Mouse (Mus musculus) CH12.LX (cell line): ENCODE data around the gene Gm45808. TPM values are rescaled to one million over a fixed set of nuclear protein-coding genes. Genes with fewer than 3 reads are reported as not detected.
"Not testable (repeated sequence)": the region's sequence is repeated elsewhere in the genome, so short reads cannot be mapped to it uniquely, and the experiment has no call there.

Experiments
- DNase-seq: peaks from one replicate; pipeline ENCODE4 v3.0.0-alpha.2; 2013; ENCODE audit errors: extremely low read depth
- H3K27ac ChIP-seq: 2 replicates; pipeline ENCODE4 v1.5.1; 2012; ENCODE audit warnings: low read depth, mild to moderate bottlenecking, control low read depth, moderate library complexity; ENCODE audit not compliant: insufficient read depth
- H3K27me3 ChIP-seq: replicated peaks from 2 replicates; pipeline ENCODE3; 2012; ENCODE audit warnings: inconsistent platforms
- H3K36me3 ChIP-seq, 2 experiments: replicated peaks in 1 of 2; 2 replicates each; pipeline versions ENCODE3 to v1.6.1; 2012; ENCODE audit warnings: inconsistent platforms in 1 of 2, low read length in 1 of 2, mild to moderate bottlenecking in 1 of 2, mixed read lengths in 1 of 2, moderate library complexity in 1 of 2; ENCODE audit not compliant: control insufficient read depth in 1 of 2, insufficient read depth in 1 of 2
- H3K4me1 ChIP-seq, 2 experiments: 2 replicates each; pipeline ENCODE4 v1.6.1; 2012; ENCODE audit warnings: inconsistent platforms in 1 of 2, moderate library complexity in 1 of 2; ENCODE audit not compliant: insufficient read depth in 2 of 2, control insufficient read depth in 1 of 2
- H3K4me2 ChIP-seq: 2 replicates; pipeline ENCODE4 v1.6.1; 2012; ENCODE audit warnings: low read depth, mild to moderate bottlenecking, control low read depth; ENCODE audit not compliant: poor library complexity, insufficient read depth, severe bottlenecking
- H3K4me3 ChIP-seq, 3 experiments: fragments of 150-350 bp in 1 of 3; sonication (generic) in 1 of 3; replicated peaks in 1 of 3; 2 replicates each; pipeline versions ENCODE3 to v1.5.1; 2011 to 2012; ENCODE audit warnings: low read depth in 2 of 3, low read length in 2 of 3, mild to moderate bottlenecking in 2 of 3, moderate library complexity in 2 of 3, control low read depth in 1 of 3, improper control_type of control experiment in 1 of 3, inconsistent platforms in 1 of 3, mixed read lengths in 1 of 3; ENCODE audit not compliant: poor library complexity in 1 of 3
- H3K79me2 ChIP-seq: replicated peaks from 2 replicates; pipeline ENCODE4 v1.6.1; 2012; ENCODE audit warnings: mild to moderate bottlenecking, moderate library complexity; ENCODE audit not compliant: control insufficient read depth, poor library complexity, insufficient read depth, severe bottlenecking; ENCODE audit errors: extremely low read depth
- H3K9ac ChIP-seq: 2 replicates; pipeline ENCODE4 v1.6.1; 2012; ENCODE audit warnings: low read depth, mild to moderate bottlenecking, control low read depth, moderate library complexity; ENCODE audit not compliant: insufficient read depth
- H3K9me3 ChIP-seq: replicated peaks from 2 replicates; pipeline ENCODE3; 2012; ENCODE audit warnings: low read length, inconsistent platforms, mixed read lengths
- CTCF ChIP-seq, 2 experiments: IDR thresholded peaks in 1 of 2; conservative IDR thresholded peaks in 1 of 2; 2 replicates each; pipeline ENCODE4 v1.5.1; 2011 to 2012; ENCODE audit warnings: low read depth in 2 of 2, low read length in 2 of 2, improper control_type of control experiment in 1 of 2, inconsistent platforms in 1 of 2, mild to moderate bottlenecking in 1 of 2, moderate library complexity in 1 of 2
- ELF1 ChIP-seq: IDR thresholded peaks from 2 replicates; pipeline ENCODE4 v1.6.1; 2014; ENCODE audit warnings: low read depth, mild to moderate bottlenecking, inconsistent platforms, low read length, improper control_type of control experiment
- EP300 ChIP-seq: IDR thresholded peaks from 2 replicates; pipeline ENCODE4 v1.6.1; 2011; ENCODE audit warnings: low read length, improper control_type of control experiment
- GABPA ChIP-seq: IDR thresholded peaks from 2 replicates; pipeline ENCODE4 v1.6.1; 2012; ENCODE audit warnings: low read depth, low read length, improper control_type of control experiment, inconsistent platforms; ENCODE audit not compliant: insufficient replicate concordance
- HCFC1 ChIP-seq: IDR thresholded peaks from 2 replicates; pipeline ENCODE4 v1.6.1; 2012; ENCODE audit warnings: low read depth, mild to moderate bottlenecking, inconsistent platforms, low read length, improper control_type of control experiment
- IRF4 ChIP-seq: IDR thresholded peaks from 2 replicates; pipeline ENCODE4 v1.6.1; 2014; ENCODE audit warnings: low read depth, mild to moderate bottlenecking, inconsistent platforms, low read length, improper control_type of control experiment
- KAT2A ChIP-seq: IDR thresholded peaks from 2 replicates; pipeline ENCODE4 v1.6.1; 2012; ENCODE audit warnings: low read length, improper control_type of control experiment, inconsistent platforms; ENCODE audit not compliant: insufficient replicate concordance
- MAX ChIP-seq: IDR thresholded peaks from 2 replicates; pipeline ENCODE4 v1.6.1; 2011; ENCODE audit warnings: low read length, improper control_type of control experiment
- NRF1 ChIP-seq: IDR thresholded peaks from 2 replicates; pipeline ENCODE4 v1.6.1; 2014; ENCODE audit warnings: low read depth, mild to moderate bottlenecking, inconsistent platforms, low read length, improper control_type of control experiment, moderate library complexity
- RAD21 ChIP-seq: IDR thresholded peaks from 2 replicates; pipeline ENCODE4 v1.6.1; 2011; ENCODE audit warnings: low read depth, mild to moderate bottlenecking, low read length, improper control_type of control experiment, moderate library complexity
- RCOR1 ChIP-seq: conservative IDR thresholded peaks from 2 replicates; pipeline ENCODE4 v1.6.1; 2012; ENCODE audit warnings: low read depth, mild to moderate bottlenecking, inconsistent platforms, low read length, improper control_type of control experiment
- ZMIZ1 ChIP-seq: IDR thresholded peaks from 2 replicates; pipeline ENCODE4 v1.6.1; 2012; ENCODE audit warnings: low read depth, mild to moderate bottlenecking, inconsistent platforms, low read length, improper control_type of control experiment
- dilution Hi-C: fragments of 300-500 bp; cut with MboI; formaldehyde crosslinking; loops from 2 replicates; pipeline ENCODE4 v1.14.3; 2020; ENCODE audit warnings: low sequenced_read_pairs; ENCODE audit not compliant: extremely low pct_unique_long_range_greater_than_20kb, extremely low pct_ligation_motif_present
- in situ Hi-C: fragments of 300-500 bp; cut with MboI; formaldehyde crosslinking; loops from 3 replicates; pipeline ENCODE4 v1.14.3; 2019; ENCODE audit warnings: low sequenced_read_pairs, low pct_ligation_motif_present, low pct_unique_long_range_greater_than_20kb, mixed read lengths
- polyA plus RNA-seq: library from polyadenylated mRNA; unstranded; fragments of >175 nt; gene quantifications from 2 replicates; pipeline ENCODE4 v1.2.1, GENCODE M21; 2012; ENCODE audit warnings: low read depth; ENCODE audit not compliant: insufficient read length
- total RNA-seq, 2 experiments: library from RNA; depleted of rRNA; stranded (reverse); fragments of 300-350 nt in 1 of 2; fragments of >200 nt in 1 of 2; gene quantifications; 2 replicates each; pipeline ENCODE4 v1.2.3; 2012 to 2014

The Gm45808 gene
- total and polyA plus RNA-seq, 3 experiments, result 0.85 to 5.0 TPM; not detected in 1

DNA sequence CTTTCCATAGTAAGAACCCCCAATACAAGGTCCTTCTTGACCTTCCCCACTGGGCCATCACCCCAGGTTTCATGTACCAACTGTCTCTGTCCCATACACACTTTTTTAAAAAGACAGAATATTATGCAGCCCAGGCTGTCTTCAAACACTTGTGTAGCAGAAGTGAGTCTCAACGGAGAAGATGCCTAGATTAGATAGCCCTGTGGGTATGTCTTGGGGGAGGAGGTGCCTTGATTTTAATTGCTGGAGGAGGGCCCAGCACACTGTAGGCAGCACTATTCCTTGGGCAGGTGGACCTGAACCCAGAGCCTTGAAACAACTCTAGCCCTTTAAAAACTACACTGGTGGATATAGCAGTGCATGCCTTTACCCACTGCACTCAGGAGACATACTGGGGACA, 4.4 kb downstream of the Gm45808 start:
- in situ Hi-C loops, result no loop called here
- peaks cover 0 to 2% of the 10 kb centered on the region in 2 experiments; a peak in 1 of 4 replicates for H3K4me1 ChIP-seq
- no peaks in the 10 kb centered on the region for H3K9me3 ChIP-seq
- no peaks in the 10 kb centered on the region for H3K27me3 ChIP-seq
- DNase-seq, result no peak
- H3K79me2 ChIP-seq, result no peaks in the 10 kb centered on the region
- TF ChIP-seq IRF4 (no peak), ELF1 (no peak), ZMIZ1 (no peak), MAX (no peak), RCOR1 (no peak), EP300 (no peak), CTCF (conservative IDR thresholded peaks at IDR 0.05 in 1 of 2, IDR thresholded peaks at IDR 0.05 in 1 of 2; ENCODE audit: low read depth in 2 of 2, low read length in 2 of 2) (no peak), RAD21 (no peak)
- TF ChIP-seq, all 38 proteins: peak for 0
- dilution Hi-C loops, result no loop called here
- Histone ChIP-seq H3K9ac (no peak overlapping the region), H3K36me3 (peaks cover 15 to 59% of the 10 kb centered on the region in 2 experiments), H3K4me2 (no peak overlapping the region), H3K4me3 (no peak overlapping the region), H3K27ac (no peak overlapping the region)

DNA sequence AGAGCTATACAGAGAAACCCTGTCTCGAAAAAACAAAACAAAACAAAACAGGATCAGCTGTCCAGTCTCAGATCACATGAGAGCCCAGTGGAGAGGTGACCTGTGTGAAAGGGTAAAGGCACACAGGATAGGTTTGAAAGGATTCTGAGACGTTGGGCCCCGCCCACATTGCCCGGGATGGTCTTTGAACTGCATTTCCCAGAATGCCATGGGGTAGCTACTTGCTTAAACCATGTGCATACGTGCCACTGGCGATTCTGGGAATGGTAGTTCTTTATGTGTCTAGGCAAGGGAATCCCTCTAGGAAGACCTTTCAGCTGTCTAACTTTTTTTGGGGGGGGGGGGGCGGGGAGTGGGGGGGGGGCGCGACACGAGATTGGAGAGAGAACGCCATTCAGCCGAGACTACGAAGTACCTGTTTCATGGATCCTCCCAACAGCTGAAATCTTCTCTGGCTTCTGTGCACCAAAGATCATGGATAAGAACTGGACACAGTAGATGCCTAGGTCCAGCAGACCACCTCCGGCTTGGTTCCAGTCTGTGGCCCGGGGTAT, 5.2 kb downstream of the Gm45808 start, which contains the start of gene Tulp2:
Tulp2 (plus strand) TSS at position 504 of the 554 bp plus-strand sequence.
- no peak within 1 kb of the TSS for H3K4me2 ChIP-seq
- no peaks in the 10 kb centered on the region for H3K27me3 ChIP-seq
- in situ Hi-C loops (no loop called here), dilution Hi-C loops (no loop called here)
- H3K9ac ChIP-seq, result no peak within 1 kb of the TSS
- peaks cover 13 to 62% of the 10 kb centered on the region in 2 experiments for H3K36me3 ChIP-seq
- no peak within 1 kb of the TSS for H3K4me3 ChIP-seq
- TF ChIP-seq HCFC1 (peak; percentile 92), NRF1 (no peak), KAT2A (peak; percentile 73; the same call in 1 of the 2 replicates), GABPA (peak; percentile 23; the same call in 1 of the 2 replicates)
- peak; percentile 47 for DNase-seq
- H3K9me3 ChIP-seq, result no peaks in the 10 kb centered on the region
- no peaks in the 10 kb centered on the region for H3K79me2 ChIP-seq
- H3K27ac ChIP-seq, result no peak within 1 kb of the TSS
- 0 out of 4 replicates have a peak, but pooled peaks cover 0 to 2% of the 10 kb centered on the region in 2 experiments for H3K4me1 ChIP-seq

DNA sequence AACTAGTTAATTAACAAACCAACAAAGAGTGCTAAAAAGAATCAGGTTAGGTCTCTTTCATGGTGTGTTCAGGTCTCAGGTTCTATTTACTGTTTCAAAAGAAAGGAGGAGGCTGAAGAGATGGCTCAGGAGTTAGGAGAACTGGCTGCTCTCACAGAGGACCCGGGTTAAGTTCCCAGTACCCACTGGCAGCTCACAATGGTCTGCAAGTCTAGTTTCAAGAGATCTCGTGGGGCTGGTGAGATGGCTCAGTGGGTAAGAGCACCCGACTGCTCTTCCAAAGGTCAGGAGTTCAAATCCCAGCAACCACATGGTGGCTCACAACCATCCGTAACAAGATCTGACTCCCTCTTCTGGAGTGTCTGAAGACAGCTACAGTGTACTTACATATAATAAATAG, 6.3 kb downstream of the Gm45808 start:
- H3K4me1 ChIP-seq, H3K4me2 ChIP-seq, H3K79me2 ChIP-seq, H3K27me3 ChIP-seq, dilution Hi-C loops, H3K9ac ChIP-seq, H3K9me3 ChIP-seq, in situ Hi-C loops, DNase-seq, H3K4me3 ChIP-seq, H3K27ac ChIP-seq: not testable (repeated sequence)
- H3K36me3 ChIP-seq, result peaks cover 17 to 63% of the 10 kb centered on the region in 2 experiments
